Mouse (Mus musculus) small intestine, adult 2 months (tissue): ENCODE measurements at regions not wholly inside any gene's neighbourhood (a gene's known extent, or its start where the extent isn't known, plus 50 kb on each side); places are given as distances from the start of the nearest gene placed in this dataset.

Source experiments
- CTCF ChIP-seq: fragments of 200-500 bp; IDR thresholded peaks from 2 replicates; pipeline ENCODE4 v1.5.1; 2012; ENCODE audit warnings: low read depth, mild to moderate bottlenecking, control low read depth, inconsistent platforms, low read length, moderate library complexity, mixed read lengths; ENCODE audit not compliant: insufficient replicate concordance, insufficient read length; ENCODE audit errors: extremely low read depth
- POLR2A ChIP-seq: fragments of 200-500 bp; IDR thresholded peaks from 2 replicates; pipeline ENCODE4 v1.6.1; 2012; ENCODE audit warnings: low read depth, mild to moderate bottlenecking, control low read depth, inconsistent platforms, low read length, moderate library complexity

DNA sequence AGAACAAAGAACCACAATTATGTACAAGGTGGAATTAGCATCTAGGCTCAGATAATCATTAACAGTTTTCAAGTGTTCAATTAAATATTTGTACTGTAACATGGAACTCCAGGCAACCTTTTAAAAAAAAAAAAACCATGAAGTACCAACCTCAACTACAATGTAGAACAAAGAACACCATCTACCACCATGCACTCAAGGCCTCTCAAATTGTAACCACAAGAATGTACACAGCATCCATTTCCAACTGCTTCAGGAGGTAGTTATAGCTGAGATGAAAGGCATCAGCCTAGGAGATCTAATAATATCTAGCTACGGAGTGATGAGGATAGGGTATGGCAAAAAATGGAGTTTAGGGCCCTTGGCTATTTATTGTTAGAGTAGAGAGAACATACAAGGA lies 174.7 kb upstream of the Sox9 start:
- TF ChIP-seq CTCF: no peak
- no peak for TF ChIP-seq POLR2A
